Mouse (Mus musculus) intestine, postnatal 0 days (tissue): ENCODE results near the gene Sgf29. TPM values are rescaled to one million over a fixed set of nuclear protein-coding genes. Genes with fewer than 3 reads are reported as not detected.
A peak's percentile ranks its signal among the peaks of the same experiment; 100 is the strongest.

Experiments used
- ATAC-seq: fragments of 200-750 bp; cut with Nextera tagmentation; 2 replicates; pipeline ENCODE4 v1.8.0; 2017; ENCODE audit warnings: mild to moderate bottlenecking, moderate TSS enrichment, moderate library complexity
- H3K27ac ChIP-seq: fragments of 300-500 bp; sonication (generic); 2 replicates; pipeline ENCODE4 v1.5.1; 2014; ENCODE audit warnings: mild to moderate bottlenecking, low read depth, low read length, moderate library complexity
- H3K27me3 ChIP-seq: fragments of 300-500 bp; sonication (generic); replicated peaks from 2 replicates; pipeline ENCODE4 v1.6.1; 2014; ENCODE audit warnings: low read length, mixed read lengths; ENCODE audit not compliant: control insufficient read depth, insufficient read depth
- H3K36me3 ChIP-seq: fragments of 300-500 bp; sonication (generic); 2 replicates; pipeline ENCODE4 v1.6.1; 2014; ENCODE audit warnings: mild to moderate bottlenecking, moderate library complexity; ENCODE audit not compliant: control insufficient read depth, insufficient read depth
- H3K4me1 ChIP-seq: fragments of 300-500 bp; sonication (generic); replicated peaks from 2 replicates; pipeline ENCODE4 v1.6.1; 2014; ENCODE audit warnings: antibody characterized with exemption, low read length, mixed read lengths; ENCODE audit not compliant: control insufficient read depth, insufficient read depth
- H3K4me2 ChIP-seq: fragments of 300-500 bp; sonication (generic); replicated peaks from 2 replicates; pipeline ENCODE4 v1.6.1; 2014; ENCODE audit warnings: low read depth, mild to moderate bottlenecking, moderate library complexity
- H3K4me3 ChIP-seq: fragments of 300-500 bp; sonication (generic); 2 replicates; pipeline ENCODE4 v1.5.1; 2014; ENCODE audit warnings: low read depth, low read length
- H3K9ac ChIP-seq: fragments of 300-500 bp; sonication (generic); 2 replicates; pipeline ENCODE4 v1.6.1; 2014; ENCODE audit warnings: mild to moderate bottlenecking, low read depth, low read length
- H3K9me3 ChIP-seq: fragments of 300-500 bp; sonication (generic); 2 replicates; pipeline ENCODE4 v1.6.1; 2016; ENCODE audit warnings: mixed run types; ENCODE audit not compliant: control insufficient read depth
- CTCF ChIP-seq: sonication (generic); IDR thresholded peaks from 2 replicates; pipeline ENCODE4 v1.5.1; 2016; ENCODE audit warnings: low read depth, mild to moderate bottlenecking, control low read depth, antibody characterized with exemption, moderate library complexity
- WGBS: fragments of 180-500 bp; shearing (Covaris S2); extraction: QIAGEN DNeasy Blood & Tissue Kit; methylation state at CpG from one replicate; pipeline ENCODE4 v1.1.7; 2014; 5-methylcytosine and 5-hydroxymethylcytosine counted together
- polyA plus RNA-seq: library from polyadenylated mRNA; unstranded; fragments of >200 nt; fragmentation: Nextera tagmentation; extraction: Ambion mirVana; gene quantifications from 2 replicates; pipeline ENCODE4 v1.2.1, GENCODE M21; 2015

Sgf29 gene
- polyA plus RNA-seq, 1 experiment from 2014 or later: 21.7 TPM

DNA sequence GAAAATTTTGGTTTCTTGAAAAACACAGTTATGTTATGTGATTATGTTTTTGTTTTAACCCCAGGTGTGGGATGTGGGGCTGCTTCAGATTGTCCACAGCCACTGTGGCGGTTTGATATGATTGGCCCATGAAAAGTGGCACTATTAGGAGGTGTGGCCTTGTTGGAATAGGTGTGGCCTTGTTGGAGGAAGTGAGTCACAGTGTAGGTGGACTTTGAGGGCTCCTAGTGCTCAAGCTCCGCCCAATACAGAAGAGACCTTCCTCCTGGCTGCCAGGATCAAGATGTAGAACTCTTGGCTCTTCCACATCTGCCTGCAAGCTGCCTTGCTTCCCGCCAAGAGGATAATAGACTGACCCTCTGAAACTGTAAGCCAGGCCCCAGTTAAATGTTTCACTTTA, 36.4 kb upstream of the Sgf29 start:
- no peak for TF ChIP-seq CTCF
- no peaks in the 10 kb centered on the region for H3K9me3 ChIP-seq
- H3K9ac ChIP-seq: no peak overlapping the region
- no peak overlapping the region for H3K4me2 ChIP-seq
- no peak overlapping the region for H3K4me3 ChIP-seq
- H3K4me1 ChIP-seq: peaks cover under 1% of the 10 kb centered on the region; the same call in 1 of the 2 replicates
- H3K27ac ChIP-seq: no peak overlapping the region
- WGBS: 83% methylated on average over 3 of the region's 3 CpGs
- no peaks in the 10 kb centered on the region for H3K36me3 ChIP-seq
- no peaks in the 10 kb centered on the region for H3K27me3 ChIP-seq
- no peak for ATAC-seq

DNA sequence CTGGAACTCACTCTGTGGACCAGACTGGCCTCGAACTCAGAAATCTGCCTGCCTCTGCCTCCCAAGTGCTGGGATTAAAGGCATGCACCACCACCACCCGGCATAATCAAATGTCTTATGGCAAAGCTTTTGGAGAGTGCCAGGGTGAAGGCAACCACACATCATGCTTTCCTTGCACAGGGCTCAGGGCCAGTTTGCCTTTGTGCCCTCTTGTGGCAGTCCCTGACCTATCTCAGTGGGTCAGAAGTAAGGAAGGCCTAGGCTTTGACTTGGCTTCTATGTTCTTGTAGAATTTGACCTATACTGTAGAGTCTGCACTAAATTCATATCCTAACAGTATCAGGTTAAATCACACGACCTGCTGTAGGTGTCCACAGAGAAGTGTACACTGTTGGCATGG, 32.4 kb upstream of the Sgf29 start:
- Histone ChIP-seq H3K27me3 (no peaks in the 10 kb centered on the region), H3K9ac (no peak overlapping the region), H3K27ac (no peak overlapping the region), H3K4me1 (no peaks in the 10 kb centered on the region), H3K9me3 (no peaks in the 10 kb centered on the region), H3K36me3 (no peaks in the 10 kb centered on the region), H3K4me2 (no peak overlapping the region), H3K4me3 (no peak overlapping the region)
- 77% methylated on average over 3 of the region's 3 CpGs for WGBS
- TF ChIP-seq CTCF: peak; percentile 41
- no peak for ATAC-seq

DNA sequence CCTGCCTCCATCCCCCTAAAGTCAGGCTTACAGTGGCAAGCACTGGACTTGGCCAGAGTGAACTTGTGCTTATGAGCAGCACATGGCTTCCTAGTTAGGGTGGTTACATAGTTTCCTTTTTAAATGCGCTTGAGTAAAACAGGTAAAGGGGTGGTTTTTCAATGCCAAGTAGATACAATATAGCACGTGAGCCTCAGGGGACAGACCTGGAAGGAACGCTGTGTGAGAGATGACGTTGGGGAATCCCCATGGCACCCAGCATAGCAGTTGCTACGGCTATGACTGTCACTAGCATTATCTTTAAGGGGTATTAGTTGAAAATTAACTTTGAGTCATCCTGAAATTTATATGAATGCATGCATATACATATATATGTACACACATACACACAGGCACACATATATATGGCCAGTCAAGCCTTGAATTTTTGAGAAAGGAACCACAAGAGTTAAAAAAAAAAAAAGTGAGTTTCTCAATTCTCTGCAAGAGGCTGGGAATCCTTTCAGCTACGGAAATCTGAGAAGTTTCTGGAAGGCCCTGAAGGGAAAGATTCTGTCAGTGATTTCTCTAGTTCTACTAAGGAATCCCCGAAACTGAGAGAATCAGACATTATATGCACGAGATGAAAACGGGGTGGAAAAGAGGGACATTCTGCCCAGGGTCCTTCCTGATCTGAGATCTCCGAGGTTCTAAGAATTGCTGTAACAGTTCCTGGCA, 29.4 kb upstream of the Sgf29 start:
- H3K27ac ChIP-seq: no peak overlapping the region
- no peak overlapping the region for H3K4me3 ChIP-seq
- no peaks in the 10 kb centered on the region for H3K4me1 ChIP-seq
- no peak overlapping the region for H3K4me2 ChIP-seq
- ATAC-seq: no peak
- H3K9me3 ChIP-seq: no peaks in the 10 kb centered on the region
- no peaks in the 10 kb centered on the region for H3K27me3 ChIP-seq
- TF ChIP-seq CTCF: no peak
- WGBS: 59% methylated on average over 10 of the region's 10 CpGs
- no peaks in the 10 kb centered on the region for H3K36me3 ChIP-seq
- H3K9ac ChIP-seq: no peak overlapping the region

DNA sequence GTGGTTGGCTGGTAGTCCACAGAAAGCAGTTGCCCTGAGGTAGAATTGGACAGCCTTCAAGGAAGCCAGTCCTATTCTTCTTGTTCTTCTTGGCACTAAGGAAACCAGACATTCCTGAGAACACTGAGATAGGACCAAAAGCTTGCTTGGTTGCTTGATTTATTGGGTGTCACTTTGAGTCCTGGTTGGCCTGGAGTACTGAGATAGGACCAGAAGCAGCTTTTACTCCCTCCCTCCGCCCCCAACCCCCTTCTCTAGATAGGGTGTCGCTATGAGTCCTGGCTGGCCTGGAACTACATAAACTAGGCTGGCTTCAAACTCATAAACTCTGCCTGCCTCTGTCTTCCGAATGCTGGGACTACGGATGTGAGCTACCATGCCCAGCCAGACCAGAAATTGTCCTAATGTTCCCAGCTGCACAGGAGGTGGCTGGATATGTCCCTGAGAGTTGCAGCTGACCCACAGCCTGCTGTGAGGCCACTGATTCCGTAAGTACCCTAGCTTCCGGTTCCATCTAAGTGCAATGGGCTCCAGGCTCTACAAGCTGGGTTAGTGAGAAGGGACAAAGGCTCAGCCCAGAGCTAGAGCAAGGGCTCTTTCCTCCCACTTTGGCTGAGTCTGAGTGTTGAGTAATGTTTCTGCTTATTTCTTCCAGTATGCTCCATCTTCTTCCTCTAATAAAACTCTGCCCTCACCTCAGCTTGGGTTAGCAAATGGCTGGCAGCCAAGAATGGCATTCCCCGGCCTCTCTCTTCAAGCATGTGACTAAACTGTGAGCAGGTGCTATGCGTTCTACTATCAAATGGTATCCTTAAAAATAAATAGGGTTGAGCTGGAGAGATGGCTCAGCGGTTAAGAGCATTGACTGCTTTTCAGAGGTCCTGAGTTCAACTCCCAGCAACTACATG, 27.4 kb upstream of the Sgf29 start:
- Histone ChIP-seq H3K27ac (no peak overlapping the region), H3K4me1 (no peaks in the 10 kb centered on the region; the same call in 1 of the 2 replicates), H3K36me3 (no peaks in the 10 kb centered on the region), H3K27me3 (no peaks in the 10 kb centered on the region), H3K9ac (no peak overlapping the region), H3K9me3 (no peaks in the 10 kb centered on the region), H3K4me3 (no peak overlapping the region), H3K4me2 (no peak overlapping the region)
- TF ChIP-seq CTCF: no peak
- ATAC-seq: no peak
- WGBS: 69% methylated on average over 9 of the region's 9 CpGs

DNA sequence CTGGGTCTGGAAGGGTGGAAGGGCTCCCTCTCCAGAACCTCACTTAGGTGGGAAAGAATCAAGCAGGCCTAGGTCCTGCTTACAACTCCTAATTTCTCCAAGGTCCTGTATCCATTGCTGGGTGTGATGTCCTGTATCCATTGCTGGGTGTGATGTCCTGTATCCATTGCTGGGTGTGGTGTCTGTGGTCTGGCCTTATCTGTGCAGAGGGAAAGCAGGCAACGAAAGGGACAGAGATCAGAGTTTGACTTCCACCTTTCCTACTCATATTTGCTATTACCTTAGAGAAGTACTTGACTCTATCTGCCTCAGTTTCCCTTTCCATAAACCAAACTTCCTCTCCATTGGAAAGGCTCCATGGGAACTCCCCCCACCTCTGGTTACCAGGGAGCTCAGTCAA, 25.7 kb upstream of the Sgf29 start:
- Histone ChIP-seq H3K27ac (no peak overlapping the region), H3K4me2 (no peak overlapping the region), H3K27me3 (no peaks in the 10 kb centered on the region), H3K9me3 (no peaks in the 10 kb centered on the region), H3K36me3 (no peaks in the 10 kb centered on the region), H3K4me3 (no peak overlapping the region), H3K9ac (no peak overlapping the region), H3K4me1 (no peaks in the 10 kb centered on the region; the same call in 1 of the 2 replicates)
- no peak for TF ChIP-seq CTCF
- 62% methylated on average over 1 of the region's 1 CpGs for WGBS
- no peak for ATAC-seq

DNA sequence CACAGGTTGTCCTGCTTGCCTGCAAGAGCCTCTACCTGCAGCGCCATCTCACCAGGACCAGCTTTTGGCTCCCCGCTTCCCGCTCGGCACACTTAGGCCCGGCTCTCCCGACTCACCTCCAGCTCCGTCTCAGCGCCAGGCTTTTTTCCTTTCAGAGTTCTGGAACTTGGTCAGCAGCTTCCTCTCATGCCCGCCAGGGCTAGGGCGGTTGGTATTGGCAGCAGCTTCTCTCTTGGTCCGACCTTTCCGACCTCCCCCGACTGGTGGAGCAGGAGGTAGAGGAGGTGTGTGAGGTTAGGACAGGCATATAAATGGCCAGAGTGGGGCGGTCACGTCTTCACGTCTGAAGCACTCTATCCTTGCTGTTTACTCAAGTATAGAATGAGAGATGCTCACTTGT, 24.3 kb upstream of the Sgf29 start:
- H3K9ac ChIP-seq: no peak overlapping the region
- H3K4me1 ChIP-seq: no peaks in the 10 kb centered on the region; the same call in 1 of the 2 replicates
- no peak for ATAC-seq
- no peak overlapping the region for H3K4me3 ChIP-seq
- H3K27me3 ChIP-seq: no peaks in the 10 kb centered on the region
- H3K9me3 ChIP-seq: no peaks in the 10 kb centered on the region
- TF ChIP-seq CTCF: no peak
- 72% methylated on average over 16 of the region's 16 CpGs for WGBS
- H3K4me2 ChIP-seq: peak overlapping the region; percentile 32
- H3K36me3 ChIP-seq: no peaks in the 10 kb centered on the region
- H3K27ac ChIP-seq: no peak overlapping the region
